Mouse (Mus musculus): ENCODE measurements around the gene Kif6.

- TF ChIP-seq HCFC1 (IDR thresholded peaks at IDR 0.05; ENCODE audit: borderline replicate concordance, insufficient read depth, low read length) (no peak), ZNF384 (IDR thresholded peaks at IDR 0.05; ENCODE audit: low read depth, low read length) (no peak)
These were observed 240.8 kb downstream of the Kif6 start for GRCm38 (mm10) chr17:49855785-49856184.

Measured in ES-E14 (cell line).